ENCODE assay signal across 23 mouse cellular contexts in genomic region chr6:104984144-104984543, GRCm38 (mm10).
"Had no signal": no experiment of that assay in that cellular context is flagged by ENCODE, and none has a peak within 500 bp of the region (broad histone marks: within the 10 kb centered on the region; RNA-seq: fewer than 3 reads in every experiment).

No protein-coding gene starts in this region.

- H3K4me3 ChIP-seq: kidney, embryonic 15.5 days; left cerebral cortex, adult 2 months; limb, embryonic 12.5 days; limb, embryonic 15.5 days had no signal

- ATAC-seq: intestine, postnatal 0 days; liver, postnatal 0 days; lung, postnatal 0 days had no signal

- H3K4me2 ChIP-seq: kidney, embryonic 15.5 days; limb, embryonic 12.5 days; limb, embryonic 15.5 days; liver, embryonic 11.5 days; lung, embryonic 14.5 days had no signal

- DNase-seq: kidney, adult 8-10 months; kidney, postnatal 10 days; kidney, postnatal 36 days; layer of hippocampus, postnatal 36 days; left cerebral cortex, postnatal 4 days; liver, postnatal 0 days; lung, embryonic 14.5 days; right cerebral cortex, adult 18-20 months; right cerebral cortex, postnatal 14 days; right cerebral cortex, postnatal 4 days; thymus, adult 2 months; thymus, postnatal 14 days; thymus, postnatal 4 days had no signal

- H3K4me1 ChIP-seq: kidney, embryonic 15.5 days; limb, embryonic 12.5 days; limb, embryonic 15.5 days had no signal

- H3K9me3 ChIP-seq: kidney, embryonic 15.5 days; limb, embryonic 12.5 days; limb, embryonic 15.5 days had no signal

- H3K27ac ChIP-seq: kidney, embryonic 15.5 days; left cerebral cortex, adult 2 months; limb, embryonic 12.5 days; limb, embryonic 15.5 days; liver, embryonic 14.5 days; macrophage; stomach, postnatal 0 days had no signal

- H3K27me3 ChIP-seq: kidney, embryonic 15.5 days; limb, embryonic 12.5 days; limb, embryonic 15.5 days had no signal

- H3K9ac ChIP-seq: kidney, embryonic 15.5 days; limb, embryonic 12.5 days; limb, embryonic 15.5 days; liver, embryonic 14.5 days; liver, postnatal 0 days; lung, embryonic 14.5 days had no signal

- H3K36me3 ChIP-seq: kidney, embryonic 15.5 days; limb, embryonic 12.5 days; limb, embryonic 15.5 days had no signal
